Mouse (Mus musculus) neural tube, embryonic 13.5 days (tissue): Measurements from ENCODE around the gene Itga8. TPM values are rescaled to one million over a fixed set of nuclear protein-coding genes. Genes with fewer than 3 reads are reported as not detected.

Experiments used
- polyA plus RNA-seq: library from polyadenylated mRNA; unstranded; fragments of >200 nt; fragmentation: Nextera tagmentation; extraction: Ambion mirVana; gene quantifications from 2 replicates; pipeline ENCODE4 v1.2.1, GENCODE M21; 2015

Gene Itga8
- polyA plus RNA-seq, 1 experiment from 2014 or later = 3.4 TPM

Other genes with a start within 250 kb of the Itga8 start
- gene Mindy3, start 117.5 kb upstream of the Itga8 start, polyA plus RNA-seq = 61.5 and 67.6 TPM in 2 replicates